Mouse (Mus musculus): ENCODE measurements around the gene Gm11168.
"Not testable (repeated sequence)": the region's sequence is repeated elsewhere in the genome, so short reads cannot be mapped to it uniquely, and the experiment has no call there.

Gene Gm11168

DNA sequence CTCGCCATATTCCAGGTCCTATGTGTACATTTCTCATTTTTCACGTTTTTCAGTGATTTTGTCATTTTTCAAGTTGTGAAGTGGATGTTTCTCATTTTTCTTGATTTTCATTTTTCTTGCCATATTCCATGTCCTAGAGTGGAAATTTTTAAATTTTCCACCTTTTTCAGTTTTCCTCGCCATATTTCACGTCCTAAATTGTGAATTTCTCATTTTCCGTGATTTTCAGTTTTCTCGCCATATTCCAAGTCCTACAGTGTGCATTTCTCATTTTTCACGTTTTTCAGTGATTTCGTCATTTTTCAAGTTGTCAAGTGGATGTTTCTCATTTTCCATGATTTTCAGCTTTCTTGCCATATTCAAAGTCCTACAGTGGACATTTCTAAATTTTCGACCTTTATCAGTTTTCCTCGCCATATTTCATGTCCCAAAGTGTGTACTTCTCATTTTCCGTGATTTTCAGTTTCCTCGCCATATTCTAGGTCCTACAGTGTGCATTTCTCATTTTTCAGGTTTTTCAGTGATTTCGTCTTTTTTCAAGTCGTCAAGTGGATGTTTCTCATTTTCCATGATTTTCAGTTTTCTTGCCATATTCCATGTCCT is at the start of gene Gm11168:
TSS of gene Gm11168 (plus strand) at position 553 of the 603 bp plus-strand sequence.
- not testable (repeated sequence) for DNase-seq (ENCODE audit: low read depth, low spot score)

DNA sequence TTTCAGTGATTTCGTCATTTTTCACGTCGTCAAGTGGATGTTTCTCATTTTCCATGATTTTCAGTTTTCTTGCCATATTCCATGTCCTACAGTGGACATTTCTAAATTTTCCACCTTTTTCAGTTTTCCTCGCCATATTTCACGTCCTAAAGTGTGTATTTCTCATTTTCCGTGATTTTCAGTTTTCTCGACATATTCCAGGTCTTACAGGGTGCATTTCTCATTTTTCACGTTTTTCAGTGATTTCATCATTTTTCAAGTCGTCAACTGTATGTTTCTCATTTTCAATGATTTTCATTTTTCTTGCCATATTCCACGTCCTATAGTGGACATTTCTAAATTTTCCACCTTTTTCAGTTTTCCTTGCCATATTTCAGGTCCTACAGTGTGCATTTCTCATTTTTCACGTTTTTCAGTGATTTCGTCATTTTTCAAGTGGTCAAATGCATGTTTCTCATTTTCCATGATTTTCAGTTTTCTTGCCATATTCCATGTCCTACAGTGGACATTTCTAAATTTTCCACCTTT is 2.6 kb upstream of the Gm11168 start, which contains the start of gene Gm10722:
TSS of gene Gm10722 (plus strand) at position 478 of the 528 bp plus-strand sequence.
- peak; percentile 24 for DNase-seq (ENCODE audit: low read depth, low spot score)

DNA sequence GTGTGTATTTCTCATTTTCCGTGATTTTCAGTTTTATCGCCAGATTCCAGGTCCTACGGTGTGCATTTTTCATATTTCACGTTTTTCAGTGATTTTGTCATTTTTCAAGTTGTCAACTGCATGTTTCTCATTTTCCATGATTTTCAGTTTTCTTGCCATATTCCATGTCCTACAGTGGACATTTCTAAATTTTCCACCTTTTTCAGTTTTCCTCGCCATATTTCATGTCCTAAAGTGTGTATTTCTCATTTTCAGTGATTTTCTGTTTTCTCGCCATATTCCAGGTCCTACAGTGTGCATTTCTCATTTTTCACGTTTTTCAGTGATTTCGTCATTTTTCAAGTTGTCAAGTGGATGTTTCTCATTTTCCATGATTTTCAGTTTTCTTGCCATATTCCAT is 2.1 kb upstream of the Gm11168 start:
- not testable (repeated sequence) for DNase-seq (ENCODE audit: low read depth, low spot score)

DNA sequence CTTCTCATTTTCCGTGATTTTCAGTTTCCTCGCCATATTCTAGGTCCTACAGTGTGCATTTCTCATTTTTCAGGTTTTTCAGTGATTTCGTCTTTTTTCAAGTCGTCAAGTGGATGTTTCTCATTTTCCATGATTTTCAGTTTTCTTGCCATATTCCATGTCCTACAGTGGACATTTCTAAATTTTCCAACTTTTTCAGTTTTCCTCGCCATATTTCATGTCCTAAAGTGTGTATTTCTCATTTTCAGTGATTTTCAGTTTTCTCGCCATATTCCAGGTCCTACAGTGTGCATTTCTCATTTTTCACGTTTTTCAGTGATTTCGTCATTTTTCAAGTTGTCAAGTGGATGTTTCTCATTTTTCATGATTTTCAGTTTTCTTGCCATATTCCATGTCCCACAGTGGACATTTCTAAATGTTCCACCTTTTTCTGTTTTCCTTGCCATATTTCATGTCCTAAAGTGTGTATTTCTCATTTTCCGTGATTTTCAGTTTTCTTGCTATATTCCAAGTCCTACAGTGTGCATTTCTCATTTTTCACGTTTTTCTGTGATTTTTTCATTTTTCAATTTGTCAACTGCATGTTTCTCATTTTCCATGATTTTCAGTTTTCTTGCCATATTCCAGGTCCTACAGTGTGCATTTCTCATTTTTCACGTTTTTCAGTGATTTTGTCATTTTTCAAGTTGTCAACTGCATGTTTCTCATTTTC is 1.0 kb upstream of the Gm11168 start:
- DNase-seq (ENCODE audit: low read depth, low spot score): peak; percentile 0

DNA sequence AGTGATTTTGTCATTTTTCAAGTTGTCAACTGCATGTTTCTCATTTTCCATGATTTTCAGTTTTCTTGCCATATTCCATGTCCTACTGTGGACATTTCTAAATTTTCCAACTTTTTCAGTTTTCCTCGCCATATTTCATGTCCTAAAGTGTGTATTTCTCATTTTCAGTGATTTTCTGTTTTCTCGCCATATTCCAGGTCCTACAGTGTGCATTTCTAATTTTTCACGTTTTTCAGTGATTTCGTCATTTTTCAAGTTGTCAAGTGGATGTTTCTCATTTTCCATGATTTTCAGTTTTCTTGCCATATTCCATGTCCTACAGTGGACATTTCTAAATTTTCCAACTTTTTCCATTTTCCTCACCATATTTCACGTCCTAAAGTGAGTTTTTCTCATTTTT is 3.0 kb downstream of the Gm11168 start:
- not testable (repeated sequence) for DNase-seq (ENCODE audit: low read depth, low spot score)

DNA sequence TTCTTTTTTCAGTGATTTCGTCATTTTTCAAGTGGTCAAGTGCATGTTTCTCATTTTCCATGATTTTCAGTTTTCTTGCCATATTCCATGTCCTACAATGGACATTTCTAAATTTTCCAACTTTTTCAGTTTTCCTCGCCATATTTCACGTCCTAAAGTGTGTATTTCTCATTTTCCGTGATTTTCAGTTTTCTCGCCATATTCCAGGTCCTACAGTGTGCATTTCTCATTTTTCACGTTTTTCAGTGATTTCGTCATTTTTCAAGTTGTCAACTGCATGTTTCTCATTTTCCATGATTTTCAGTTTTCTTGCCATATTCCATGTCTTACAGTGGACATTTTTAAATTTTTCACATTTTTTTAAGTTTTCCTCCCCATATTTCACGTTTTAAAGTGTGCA is 3.5 kb downstream of the Gm11168 start:
- not testable (repeated sequence) for DNase-seq (ENCODE audit: low read depth, low spot score)

DNA sequence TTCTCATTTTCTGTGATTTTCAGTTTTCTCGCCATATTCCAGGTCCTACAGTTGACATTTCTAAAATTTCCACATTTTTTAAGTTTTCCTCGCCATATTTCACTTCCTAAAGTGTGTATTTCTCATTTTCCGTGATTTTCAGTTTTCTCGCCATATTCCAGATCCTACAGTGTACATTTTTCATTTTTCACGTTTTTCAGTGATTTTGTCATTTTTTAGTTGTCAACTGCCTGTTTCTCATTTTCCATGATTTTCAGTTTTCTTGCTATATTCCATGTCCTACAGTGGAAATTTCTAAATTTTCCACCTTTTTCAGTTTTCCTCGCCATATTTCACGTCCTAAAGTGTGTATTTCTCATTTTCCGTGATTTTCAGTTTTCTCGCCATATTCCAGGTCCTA is 4.1 kb downstream of the Gm11168 start:
- peak; percentile 3 for DNase-seq (ENCODE audit: low read depth, low spot score)

DNA sequence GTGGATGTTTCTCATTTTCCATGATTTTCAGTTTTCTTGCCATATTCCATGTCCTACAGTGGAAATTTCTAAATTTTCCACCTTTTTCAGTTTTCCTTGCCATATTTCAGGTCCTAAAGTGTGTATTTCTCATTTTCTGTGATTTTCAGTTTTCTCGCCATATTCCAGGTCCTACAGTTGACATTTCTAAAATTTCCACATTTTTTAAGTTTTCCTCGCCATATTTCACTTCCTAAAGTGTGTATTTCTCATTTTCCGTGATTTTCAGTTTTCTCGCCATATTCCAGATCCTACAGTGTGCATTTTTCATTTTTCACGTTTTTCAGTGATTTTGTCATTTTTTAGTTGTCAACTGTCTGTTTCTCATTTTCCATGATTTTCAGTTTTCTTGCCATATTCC is 6.2 kb downstream of the Gm11168 start:
- not testable (repeated sequence) for DNase-seq (ENCODE audit: low read depth, low spot score)

DNA sequence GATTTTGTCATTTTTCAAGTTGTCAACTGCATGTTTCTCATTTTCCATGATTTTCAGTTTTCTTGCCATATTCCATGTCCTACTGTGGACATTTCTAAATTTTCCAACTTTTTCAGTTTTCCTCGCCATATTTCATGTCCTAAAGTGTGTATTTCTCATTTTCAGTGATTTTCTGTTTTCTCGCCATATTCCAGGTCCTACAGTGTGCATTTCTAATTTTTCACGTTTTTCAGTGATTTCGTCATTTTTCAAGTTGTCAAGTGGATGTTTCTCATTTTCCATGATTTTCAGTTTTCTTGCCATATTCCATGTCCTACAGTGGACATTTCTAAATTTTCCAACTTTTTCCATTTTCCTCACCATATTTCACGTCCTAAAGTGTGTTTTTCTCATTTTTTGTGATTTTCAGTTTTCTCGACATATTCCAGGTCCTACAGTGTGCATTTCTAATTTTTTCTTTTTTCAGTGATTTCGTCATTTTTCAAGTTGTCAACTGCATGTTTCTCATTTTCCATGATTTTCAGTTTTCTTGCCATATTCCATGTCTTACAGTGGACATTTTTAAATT is 9.0 kb downstream of the Gm11168 start:
- not testable (repeated sequence) for DNase-seq (ENCODE audit: low read depth, low spot score)

DNA sequence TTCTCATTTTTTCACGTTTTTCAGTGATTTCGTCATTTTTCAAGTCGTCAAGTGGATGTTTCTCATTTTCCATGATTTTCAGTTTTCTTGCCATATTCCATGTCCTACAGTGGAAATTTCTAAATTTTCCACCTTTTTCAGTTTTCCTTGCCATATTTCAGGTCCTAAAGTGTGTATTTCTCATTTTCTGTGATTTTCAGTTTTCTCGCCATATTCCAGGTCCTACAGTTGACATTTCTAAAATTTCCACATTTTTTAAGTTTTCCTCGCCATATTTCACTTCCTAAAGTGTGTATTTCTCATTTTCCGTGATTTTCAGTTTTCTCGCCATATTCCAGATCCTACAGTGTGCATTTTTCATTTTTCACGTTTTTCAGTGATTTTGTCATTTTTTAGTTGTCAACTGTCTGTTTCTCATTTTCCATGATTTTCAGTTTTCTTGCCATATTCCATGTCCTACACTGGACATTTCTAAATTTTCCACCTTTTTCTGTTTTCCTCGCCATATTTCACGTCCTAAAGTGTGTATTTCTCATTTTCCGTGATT is 9.7 kb downstream of the Gm11168 start, which contains the start of gene Gm10721:
TSS of gene Gm10721 (plus strand) at position 408 of the 547 bp plus-strand sequence.
- DNase-seq (ENCODE audit: low read depth, low spot score): not testable (repeated sequence)

DNA sequence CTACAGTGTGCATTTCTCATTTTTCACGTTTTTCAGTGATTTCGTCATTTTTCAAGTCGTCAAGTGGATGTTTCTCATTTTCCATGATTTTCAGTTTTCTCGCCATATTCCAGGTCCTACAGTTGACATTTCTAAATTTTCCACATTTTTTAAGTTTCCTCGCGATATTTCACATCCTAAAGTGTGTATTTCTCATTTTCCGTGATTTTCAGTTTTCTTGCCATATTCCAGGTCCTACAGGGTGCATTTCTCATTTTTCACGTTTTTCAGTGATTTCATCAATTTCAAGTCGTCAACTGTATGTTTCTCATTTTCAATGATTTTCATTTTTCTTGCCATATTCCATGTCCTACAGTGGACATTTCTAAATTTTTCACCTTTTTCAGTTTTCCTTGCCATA is 12.2 kb downstream of the Gm11168 start, which contains the start of gene Gm10720:
TSS of gene Gm10720 (plus strand) at position 301 of the 400 bp plus-strand sequence.
- DNase-seq (ENCODE audit: low read depth, low spot score): not testable (repeated sequence)

DNA sequence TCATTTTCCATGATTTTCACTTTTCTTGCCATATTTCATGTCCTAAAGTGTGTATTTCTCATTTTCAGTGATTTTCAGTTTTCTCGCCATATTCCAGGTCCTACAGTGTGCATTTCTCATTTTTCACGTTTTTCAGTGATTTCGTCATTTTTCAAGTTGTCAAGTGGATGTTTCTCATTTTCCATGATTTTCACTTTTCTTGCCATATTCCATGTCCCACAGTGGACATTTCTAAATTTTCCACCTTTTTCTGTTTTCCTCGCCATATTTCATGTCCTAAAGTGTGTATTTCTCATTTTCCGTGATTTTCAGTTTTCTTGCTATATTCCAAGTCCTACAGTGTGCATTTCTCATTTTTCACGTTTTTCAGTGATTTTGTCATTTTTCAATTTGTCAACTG is 12.8 kb downstream of the Gm11168 start:
- DNase-seq (ENCODE audit: low read depth, low spot score): not testable (repeated sequence)

DNA sequence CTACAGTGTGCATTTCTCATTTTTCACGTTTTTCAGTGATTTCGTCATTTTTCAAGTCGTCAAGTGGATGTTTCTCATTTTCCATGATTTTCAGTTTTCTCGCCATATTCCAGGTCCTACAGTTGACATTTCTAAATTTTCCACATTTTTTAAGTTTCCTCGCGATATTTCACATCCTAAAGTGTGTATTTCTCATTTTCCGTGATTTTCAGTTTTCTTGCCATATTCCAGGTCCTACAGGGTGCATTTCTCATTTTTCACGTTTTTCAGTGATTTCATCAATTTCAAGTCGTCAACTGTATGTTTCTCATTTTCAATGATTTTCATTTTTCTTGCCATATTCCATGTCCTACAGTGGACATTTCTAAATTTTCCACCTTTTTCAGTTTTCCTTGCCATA is 14.0 kb downstream of the Gm11168 start, which contains the start of gene Gm10719:
TSS of gene Gm10719 (plus strand) at position 301 of the 400 bp plus-strand sequence.
- not testable (repeated sequence) for DNase-seq (ENCODE audit: low read depth, low spot score)

DNA sequence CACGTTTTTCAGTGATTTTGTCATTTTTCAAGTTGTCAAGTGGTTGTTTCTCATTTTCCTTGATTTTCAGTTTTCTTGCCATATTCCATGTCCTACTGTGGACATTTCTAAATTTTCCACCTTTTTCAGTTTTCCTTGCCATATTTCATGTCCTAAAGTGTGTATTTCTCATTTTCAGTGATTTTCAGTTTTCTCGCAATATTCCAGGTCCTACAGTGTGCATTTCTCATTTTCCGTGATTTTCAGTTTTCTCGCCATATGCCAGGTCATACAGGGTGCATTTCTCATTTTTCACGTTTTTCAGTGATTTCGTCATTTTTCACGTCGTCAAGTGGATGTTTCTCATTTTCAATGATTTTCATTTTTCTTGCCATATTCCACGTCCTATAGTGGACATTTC is 15.8 kb downstream of the Gm11168 start:
- not testable (repeated sequence) for DNase-seq (ENCODE audit: low read depth, low spot score)

DNA sequence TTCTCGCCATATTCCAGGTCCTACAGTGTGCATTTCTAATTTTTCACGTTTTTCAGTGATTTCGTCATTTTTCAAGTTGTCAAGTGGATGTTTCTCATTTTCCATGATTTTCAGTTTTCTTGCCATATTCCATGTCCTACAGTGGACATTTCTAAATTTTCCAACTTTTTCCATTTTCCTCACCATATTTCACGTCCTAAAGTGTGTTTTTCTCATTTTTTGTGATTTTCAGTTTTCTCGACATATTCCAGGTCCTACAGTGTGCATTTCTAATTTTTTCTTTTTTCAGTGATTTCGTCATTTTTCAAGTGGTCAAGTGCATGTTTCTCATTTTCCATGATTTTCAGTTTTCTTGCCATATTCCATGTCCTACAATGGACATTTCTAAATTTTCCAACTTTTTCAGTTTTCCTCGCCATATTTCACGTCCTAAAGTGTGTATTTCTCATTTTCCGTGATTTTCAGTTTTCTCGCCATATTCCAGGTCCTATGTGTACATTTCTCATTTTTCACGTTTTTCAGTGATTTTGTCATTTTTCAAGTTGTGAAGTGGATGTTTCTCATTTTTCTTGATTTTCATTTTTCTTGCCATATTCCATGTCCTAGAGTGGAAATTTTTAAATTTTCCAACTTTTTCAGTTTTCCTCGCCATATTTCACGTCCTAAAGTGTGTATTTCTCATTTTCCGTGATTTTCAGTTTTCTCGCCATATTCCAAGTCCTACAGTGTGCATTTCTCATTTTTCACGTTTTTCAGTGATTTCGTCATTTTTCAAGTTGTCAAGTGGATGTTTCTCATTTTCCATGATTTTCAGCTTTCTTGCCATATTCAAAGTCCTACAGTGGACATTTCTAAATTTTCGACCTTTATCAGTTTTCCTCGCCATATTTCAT is 16.9 kb downstream of the Gm11168 start:
- not testable (repeated sequence) for DNase-seq (ENCODE audit: low read depth, low spot score)

DNA sequence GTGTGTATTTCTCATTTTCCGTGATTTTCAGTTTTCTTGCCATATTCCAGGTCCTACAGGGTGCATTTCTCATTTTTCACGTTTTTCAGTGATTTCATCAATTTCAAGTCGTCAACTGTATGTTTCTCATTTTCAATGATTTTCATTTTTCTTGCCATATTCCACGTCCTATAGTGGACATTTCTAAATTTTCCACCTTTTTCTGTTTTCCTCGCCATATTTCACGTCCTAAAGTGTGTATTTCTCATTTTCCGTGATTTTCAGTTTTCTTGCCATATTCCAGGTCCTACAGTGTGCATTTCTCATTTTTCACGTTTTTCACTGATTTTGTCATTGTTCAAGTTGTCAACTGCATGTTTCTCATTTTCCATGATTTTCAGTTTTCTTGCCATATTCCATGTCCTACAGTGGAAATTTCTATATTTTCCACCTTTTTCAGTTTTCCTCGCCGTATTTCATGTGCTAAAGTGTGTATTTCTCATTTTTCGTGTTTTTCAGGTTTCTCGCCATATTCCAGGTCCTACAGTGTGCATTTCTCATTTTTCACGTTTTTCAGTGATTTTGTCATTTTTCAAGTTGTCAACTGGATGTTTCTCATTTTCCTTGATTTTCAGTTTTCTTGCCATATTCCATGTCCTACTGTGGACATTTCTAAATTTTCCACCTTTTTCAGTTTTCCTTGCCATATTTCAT is 19.3 kb downstream of the Gm11168 start:
- DNase-seq (ENCODE audit: low read depth, low spot score): not testable (repeated sequence)

DNA sequence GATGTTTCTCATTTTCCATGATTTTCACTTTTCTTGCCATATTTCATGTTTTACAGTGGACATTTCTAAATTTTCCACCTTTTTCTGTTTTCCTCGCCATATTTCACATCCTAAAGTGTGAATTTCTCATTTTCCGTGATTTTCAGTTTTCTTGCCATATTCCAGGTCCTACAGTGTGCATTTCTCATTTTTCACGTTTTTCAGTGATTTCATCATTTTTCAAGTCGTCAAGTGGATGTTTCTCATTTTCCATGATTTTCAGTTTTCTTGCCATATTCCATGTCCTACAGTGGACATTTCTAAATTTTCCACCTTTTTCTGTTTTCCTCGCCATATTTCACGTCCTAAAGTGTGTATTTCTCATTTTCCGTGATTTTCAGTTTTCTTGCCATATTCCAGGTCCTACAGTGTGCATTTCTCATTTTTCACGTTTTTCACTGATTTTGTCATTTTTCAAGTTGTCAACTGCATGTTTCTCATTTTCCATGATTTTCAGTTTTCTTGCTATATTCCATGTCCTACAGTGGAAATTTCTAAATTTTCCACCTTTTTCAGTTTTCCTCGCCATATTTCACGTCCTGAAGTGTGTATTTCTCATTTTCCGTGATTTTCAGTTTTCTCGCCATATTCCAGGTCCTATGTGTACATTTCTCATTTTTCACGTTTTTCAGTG is 20.3 kb downstream of the Gm11168 start, which contains the start of gene Gm10718:
TSS of gene Gm10718 (plus strand) at position 236 of the 673 bp plus-strand sequence.
- DNase-seq (ENCODE audit: low read depth, low spot score): not testable (repeated sequence)

DNA sequence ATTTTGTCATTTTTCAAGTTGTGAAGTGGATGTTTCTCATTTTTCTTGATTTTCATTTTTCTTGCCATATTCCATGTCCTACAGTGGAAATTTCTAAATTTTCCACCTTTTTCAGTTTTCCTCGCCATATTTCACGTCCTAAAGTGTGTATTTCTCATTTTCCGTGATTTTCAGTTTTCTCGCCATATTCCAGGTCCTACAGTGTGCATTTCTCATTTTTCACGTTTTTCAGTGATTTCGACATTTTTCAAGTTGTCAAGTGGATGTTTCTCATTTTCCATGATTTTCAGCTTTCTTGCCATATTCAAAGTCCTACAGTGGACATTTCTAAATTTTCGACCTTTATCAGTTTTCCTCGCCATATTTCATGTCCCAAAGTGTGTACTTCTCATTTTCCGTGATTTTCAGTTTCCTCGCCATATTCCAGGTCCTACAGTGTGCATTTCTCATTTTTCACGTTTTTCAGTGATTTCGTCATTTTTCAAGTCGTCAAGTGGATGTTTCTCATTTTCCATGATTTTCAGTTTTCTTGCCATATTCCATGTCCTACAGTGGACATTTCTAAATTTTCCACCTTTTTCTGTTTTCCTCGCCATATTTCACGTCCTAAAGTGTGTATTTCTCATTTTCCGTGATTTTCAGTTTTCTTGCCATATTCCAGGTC is 21.0 kb downstream of the Gm11168 start:
- DNase-seq (ENCODE audit: low read depth, low spot score): not testable (repeated sequence)

DNA sequence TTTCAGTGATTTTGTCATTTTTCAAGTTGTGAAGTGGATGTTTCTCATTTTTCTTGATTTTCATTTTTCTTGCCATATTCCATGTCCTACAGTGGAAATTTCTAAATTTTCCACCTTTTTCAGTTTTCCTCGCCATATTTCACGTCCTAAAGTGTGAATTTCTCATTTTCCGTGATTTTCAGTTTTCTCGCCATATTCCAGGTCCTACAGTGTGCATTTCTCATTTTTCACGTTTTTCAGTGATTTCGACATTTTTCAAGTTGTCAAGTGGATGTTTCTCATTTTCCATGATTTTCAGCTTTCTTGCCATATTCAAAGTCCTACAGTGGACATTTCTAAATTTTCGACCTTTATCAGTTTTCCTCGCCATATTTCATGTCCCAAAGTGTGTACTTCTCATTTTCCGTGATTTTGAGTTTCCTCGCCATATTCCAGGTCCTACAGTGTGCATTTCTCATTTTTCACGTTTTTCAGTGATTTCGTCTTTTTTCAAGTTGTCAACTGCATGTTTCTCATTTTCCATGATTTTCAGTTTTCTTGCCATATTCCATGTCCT is 21.8 kb downstream of the Gm11168 start, which contains the start of gene Gm10717:
TSS of gene Gm10717 (plus strand) at position 506 of the 556 bp plus-strand sequence.
- not testable (repeated sequence) for DNase-seq (ENCODE audit: low read depth, low spot score)

All from retina, postnatal 7 days (tissue).